Mouse (Mus musculus) liver, embryonic 18 days (tissue): ENCODE measurements around the gene Gm20816. TPM values are rescaled to one million over a fixed set of nuclear protein-coding genes. Genes with fewer than 3 reads are reported as not detected.

Source experiments
- polyA plus RNA-seq: library from polyadenylated mRNA; depleted of rRNA; stranded (reverse); fragments of >200 nt; gene quantifications from 2 replicates; pipeline ENCODE4 v1.2.3, GENCODE M21; 2012; rRNA removed

Gm20816 gene
- not detected in 2 replicates for polyA plus RNA-seq

DNA sequence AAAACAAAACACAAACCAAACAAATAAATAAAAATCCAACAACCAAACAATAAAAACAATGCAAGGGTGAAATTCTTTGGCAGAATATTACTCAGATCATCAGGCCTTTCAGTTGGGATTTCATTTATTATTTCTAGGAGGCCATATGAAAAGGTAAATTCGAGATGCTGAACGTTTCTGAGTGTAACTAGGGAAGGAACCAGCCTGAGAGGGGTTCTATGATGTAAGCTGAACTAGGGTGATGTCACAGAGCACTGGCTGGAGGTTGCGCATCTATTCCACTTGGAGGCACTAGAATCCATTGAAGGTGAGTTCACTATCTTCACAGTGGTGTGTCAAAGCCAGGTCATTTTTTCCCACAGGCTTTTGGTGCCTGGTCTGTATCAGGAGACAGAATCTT lies at the start of gene Gm20816:
Gene Gm20816, plus strand, starts transcription at position 301 of the 400 bp plus-strand sequence.

Other genes with a start within 250 kb of the Gm20816 start
- gene Gm20937, start 243.1 kb upstream of the Gm20816 start, polyA plus RNA-seq, result not detected in 2 replicates